Mouse (Mus musculus) hindbrain, postnatal 0 days (tissue): ENCODE data around the gene Serpinf1. TPM values are rescaled to one million over a fixed set of nuclear protein-coding genes. Genes with fewer than 3 reads are reported as not detected.

Experiments used
- ATAC-seq: fragments of 200-750 bp; cut with Nextera tagmentation; 2 replicates; pipeline ENCODE4 v1.8.0; 2017; ENCODE audit warnings: mild to moderate bottlenecking, moderate TSS enrichment, moderate library complexity
- DNase-seq: peaks from one replicate; pipeline ENCODE4 v3.0.0-alpha.2; 2015; ENCODE audit warnings: low spot score
- H3K27ac ChIP-seq: fragments of 300-500 bp; sonication (generic); 2 replicates; pipeline ENCODE4 v1.5.1; 2014; ENCODE audit warnings: mild to moderate bottlenecking
- H3K27me3 ChIP-seq: fragments of 300-500 bp; sonication (generic); 2 replicates; pipeline ENCODE4 v1.6.1; 2014; ENCODE audit warnings: low read length, mixed read lengths; ENCODE audit not compliant: insufficient read depth
- H3K36me3 ChIP-seq: fragments of 300-500 bp; sonication (generic); 2 replicates; pipeline ENCODE4 v1.6.1; 2014; ENCODE audit warnings: low read length, mixed read lengths; ENCODE audit not compliant: insufficient read depth
- H3K4me1 ChIP-seq: fragments of 300-500 bp; sonication (generic); 2 replicates; pipeline ENCODE4 v1.6.1; 2014; ENCODE audit warnings: antibody characterized with exemption, low read length, mixed read lengths; ENCODE audit not compliant: insufficient read depth
- H3K4me2 ChIP-seq: fragments of 300-500 bp; sonication (generic); 2 replicates; pipeline ENCODE4 v1.6.1; 2014; ENCODE audit warnings: low read depth, mild to moderate bottlenecking, low read length, moderate library complexity, mixed read lengths
- H3K4me3 ChIP-seq: fragments of 300-500 bp; sonication (generic); 2 replicates; pipeline ENCODE4 v1.5.1; 2014; ENCODE audit warnings: low read length
- H3K9ac ChIP-seq: fragments of 300-500 bp; sonication (generic); replicated peaks from 2 replicates; pipeline ENCODE4 v1.6.1; 2014; ENCODE audit warnings: mild to moderate bottlenecking, low read length, moderate library complexity, mixed read lengths
- H3K9me3 ChIP-seq: fragments of 300-500 bp; sonication (generic); 2 replicates; pipeline ENCODE4 v1.6.1; 2016; ENCODE audit warnings: low read length, mixed read lengths
- CTCF ChIP-seq: IDR thresholded peaks from 2 replicates; pipeline ENCODE4 v1.5.1; 2016; ENCODE audit warnings: antibody characterized with exemption, control low read depth, low read depth
- WGBS: fragments of 180-500 bp; shearing (Covaris S2); extraction: QIAGEN DNeasy Blood & Tissue Kit; methylation state at CpG from one replicate; pipeline ENCODE4 v1.1.7; 2014; 5-methylcytosine and 5-hydroxymethylcytosine counted together
- polyA plus RNA-seq: library from polyadenylated mRNA; unstranded; fragments of >200 nt; fragmentation: Nextera tagmentation; extraction: Ambion mirVana; gene quantifications from 2 replicates; pipeline ENCODE4 v1.2.1, GENCODE M21; 2015
- total RNA-seq: library from RNA; depleted of rRNA; stranded (reverse); fragments of >200 nt; gene quantifications from 2 replicates; pipeline ENCODE4 v1.2.3, GENCODE M21; 2014

Gene Serpinf1
- total and polyA plus RNA-seq, 2 experiments from 2014 or later: 47.1 to 57.6 TPM

DNA sequence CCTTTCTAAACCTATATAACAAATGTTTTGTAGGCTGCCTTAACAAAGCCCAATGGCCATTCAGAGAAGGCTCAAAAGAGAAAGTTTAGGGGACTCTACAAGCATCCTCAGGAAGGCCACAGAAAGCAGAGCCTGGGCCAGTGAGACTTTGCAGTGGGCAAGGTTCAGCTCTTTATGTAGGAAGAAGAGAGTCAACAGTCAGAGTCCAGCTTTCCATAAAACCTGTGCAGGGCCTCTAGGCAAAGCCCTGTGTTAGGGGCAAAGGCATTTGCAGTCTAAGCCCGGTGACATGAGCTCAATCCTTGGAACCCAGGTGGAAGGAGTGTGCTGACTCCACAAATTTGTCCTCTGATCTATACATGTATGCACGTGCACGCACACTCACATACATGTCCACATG is 2.0 kb upstream of the Serpinf1 start:
- TF ChIP-seq CTCF: no peak
- H3K36me3 ChIP-seq: no peaks in the 10 kb centered on the region
- DNase-seq (no peak), ATAC-seq (no peak)
- no peak overlapping the region for H3K27ac ChIP-seq
- no peaks in the 10 kb centered on the region for H3K9me3 ChIP-seq
- WGBS: 91% methylated on average over 3 of the region's 3 CpGs
- H3K4me2 ChIP-seq: no peak overlapping the region
- H3K27me3 ChIP-seq: no peaks in the 10 kb centered on the region
- H3K4me1 ChIP-seq: no peaks in the 10 kb centered on the region
- H3K9ac ChIP-seq: no peak overlapping the region
- no peak overlapping the region for H3K4me3 ChIP-seq

DNA sequence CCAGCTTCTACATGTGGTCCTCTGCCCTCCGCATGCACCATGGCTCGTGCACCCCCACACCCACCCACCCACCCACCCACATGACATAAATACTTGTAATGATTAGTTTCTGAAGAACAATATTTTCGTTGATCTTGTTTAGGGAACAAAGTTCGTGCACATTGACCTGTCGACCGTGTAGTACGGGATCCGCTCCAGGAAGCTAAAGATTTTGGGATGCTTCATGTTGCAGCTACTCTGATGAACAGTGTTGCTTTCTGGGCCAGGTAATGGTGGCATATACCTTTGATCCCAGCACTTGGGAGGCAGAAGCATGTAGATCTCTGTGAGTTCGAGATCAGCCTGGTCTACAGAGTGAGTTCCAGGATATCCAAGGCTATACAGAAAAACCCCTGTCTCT is 1.5 kb upstream of the Serpinf1 start:
- no peak for TF ChIP-seq CTCF
- no peak overlapping the region for H3K27ac ChIP-seq
- no peaks in the 10 kb centered on the region for H3K4me1 ChIP-seq
- no peak overlapping the region for H3K4me3 ChIP-seq
- DNase-seq: no peak
- no peaks in the 10 kb centered on the region for H3K9me3 ChIP-seq
- no peak overlapping the region for H3K9ac ChIP-seq
- 89% methylated on average over 9 of the region's 9 CpGs for WGBS
- H3K36me3 ChIP-seq: no peaks in the 10 kb centered on the region
- no peaks in the 10 kb centered on the region for H3K27me3 ChIP-seq
- no peak for ATAC-seq
- H3K4me2 ChIP-seq: no peak overlapping the region

DNA sequence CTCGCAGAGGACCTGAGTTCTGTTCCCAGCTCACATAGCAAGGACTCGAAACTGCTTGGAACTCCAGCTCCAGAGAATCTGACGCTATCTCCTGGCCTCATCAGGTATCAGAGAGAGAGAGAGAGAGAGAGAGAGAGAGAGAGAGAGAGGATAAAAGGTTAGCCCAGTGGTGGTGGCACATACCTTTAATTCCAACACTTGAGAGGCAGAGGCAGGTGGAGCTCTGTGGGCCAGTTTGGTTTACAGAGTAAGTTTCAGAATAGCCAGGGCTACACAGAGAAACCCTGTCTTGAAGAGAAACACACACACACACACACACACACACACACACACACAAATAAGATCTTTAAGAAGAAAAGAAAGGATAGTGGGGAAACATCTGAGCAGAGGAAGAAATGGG is 590 bp upstream of the Serpinf1 start:
- 85% methylated on average over 3 of the region's 3 CpGs for WGBS
- ATAC-seq: no peak

DNA sequence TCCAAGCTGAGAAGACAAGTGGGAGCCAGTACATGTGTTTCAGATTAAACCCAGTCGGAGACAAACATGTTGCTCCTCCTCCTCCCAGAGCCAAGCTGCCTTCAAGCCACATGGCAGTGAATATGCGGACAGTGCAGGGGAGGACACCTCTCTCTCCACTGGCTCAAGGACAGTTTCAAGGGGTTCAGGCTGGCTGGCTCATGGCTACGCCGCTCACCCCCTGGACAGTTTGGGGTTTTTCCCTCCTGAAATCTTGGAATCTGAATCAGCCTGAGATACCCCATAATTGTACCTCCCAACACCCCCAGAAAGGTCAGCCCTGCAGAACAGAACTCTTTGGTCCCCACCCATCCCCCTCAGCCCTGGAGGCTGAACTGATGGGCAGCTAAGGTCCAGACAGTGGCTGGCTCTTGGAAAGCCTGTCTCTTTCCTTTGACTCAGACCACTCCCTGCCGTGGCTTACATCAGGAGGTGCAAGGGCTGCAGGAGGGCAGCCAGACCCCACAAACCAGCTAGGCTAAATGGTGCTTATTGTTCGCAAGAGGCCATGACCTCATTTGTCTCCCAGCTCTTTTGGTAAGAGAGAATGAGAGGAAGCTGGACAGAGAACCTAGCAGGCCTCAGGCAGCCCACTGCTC is 1.0 kb downstream of the Serpinf1 start:
- WGBS: 46% methylated on average over 6 of the region's 6 CpGs
- H3K27me3 ChIP-seq: no peaks in the 10 kb centered on the region
- ATAC-seq (no peak), DNase-seq (no peak)
- no peaks in the 10 kb centered on the region for H3K9me3 ChIP-seq
- no peak overlapping the region for H3K4me2 ChIP-seq
- H3K4me3 ChIP-seq: no peak overlapping the region
- H3K9ac ChIP-seq: no peak overlapping the region
- H3K4me1 ChIP-seq: no peaks in the 10 kb centered on the region
- no peak for TF ChIP-seq CTCF
- H3K27ac ChIP-seq: no peak overlapping the region
- H3K36me3 ChIP-seq: no peaks in the 10 kb centered on the region

More for the DNA sequence above, 590 bp upstream of the Serpinf1 start:
- H3K27ac ChIP-seq: no peak overlapping the region
- no peak for DNase-seq
- no peak for TF ChIP-seq CTCF
- H3K9ac ChIP-seq: no peak overlapping the region
- no peak overlapping the region for H3K4me3 ChIP-seq
- no peaks in the 10 kb centered on the region for H3K36me3 ChIP-seq
- H3K4me2 ChIP-seq: no peak overlapping the region
- H3K27me3 ChIP-seq: no peaks in the 10 kb centered on the region
- no peaks in the 10 kb centered on the region for H3K4me1 ChIP-seq
- no peaks in the 10 kb centered on the region for H3K9me3 ChIP-seq

DNA sequence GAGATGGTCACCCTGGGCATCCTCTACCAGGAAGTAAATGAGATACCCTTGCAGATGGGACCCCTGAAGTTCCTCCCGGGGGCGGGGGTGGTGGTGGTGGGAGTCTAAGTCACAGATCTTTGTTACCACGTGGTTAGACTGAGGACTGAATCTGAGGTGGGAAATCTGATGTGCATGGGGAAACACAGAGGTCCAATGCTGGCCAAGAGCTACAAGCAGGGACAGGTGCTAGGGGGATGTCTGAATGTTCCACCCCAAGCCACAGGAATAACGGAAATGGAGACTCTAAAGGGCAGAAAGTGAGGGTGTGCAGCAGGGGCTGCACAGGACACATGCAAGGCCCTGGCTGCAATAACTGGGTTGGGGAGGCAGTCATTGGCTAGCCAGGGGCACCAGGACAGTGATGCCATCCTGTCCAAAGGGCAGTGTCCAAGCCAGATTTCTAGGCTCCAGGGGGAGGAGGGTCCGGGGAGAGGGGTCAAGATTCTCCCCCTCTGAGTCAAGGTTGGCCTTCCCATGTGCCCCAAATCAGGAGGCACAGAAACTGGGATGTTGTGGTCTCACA is 1.6 kb downstream of the Serpinf1 start:
- ATAC-seq: no peak
- Histone ChIP-seq H3K4me2 (no peak overlapping the region), H3K4me3 (no peak overlapping the region), H3K36me3 (no peaks in the 10 kb centered on the region), H3K27me3 (no peaks in the 10 kb centered on the region), H3K9ac (no peak overlapping the region), H3K27ac (no peak overlapping the region), H3K4me1 (no peaks in the 10 kb centered on the region), H3K9me3 (no peaks in the 10 kb centered on the region)
- 80% methylated on average over 5 of the region's 5 CpGs for WGBS
- no peak for DNase-seq
- no peak for TF ChIP-seq CTCF

DNA sequence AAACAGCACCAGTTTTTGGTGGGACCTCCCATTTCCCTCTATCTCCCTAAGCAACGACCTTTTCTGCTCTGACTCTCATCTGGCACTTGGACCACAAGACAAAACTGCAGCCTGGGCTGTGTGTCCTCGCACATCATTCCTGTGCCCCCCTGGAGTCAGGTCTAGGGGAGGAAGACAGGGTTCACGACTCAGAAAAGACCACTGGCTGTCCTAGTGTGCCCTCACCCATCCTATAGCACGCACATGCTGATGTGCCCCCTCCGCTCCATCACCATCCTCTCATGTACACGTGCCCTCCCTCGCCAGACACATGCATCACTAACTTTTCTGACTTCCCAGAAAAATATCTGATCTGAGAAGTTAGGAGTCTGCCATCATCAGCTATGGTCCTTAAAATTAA is 2.5 kb downstream of the Serpinf1 start:
- 82% methylated on average over 7 of the region's 7 CpGs for WGBS
- H3K27me3 ChIP-seq: no peaks in the 10 kb centered on the region
- no peaks in the 10 kb centered on the region for H3K9me3 ChIP-seq
- no peak overlapping the region for H3K4me2 ChIP-seq
- DNase-seq: no peak
- H3K36me3 ChIP-seq: no peaks in the 10 kb centered on the region
- no peak for ATAC-seq
- no peak overlapping the region for H3K27ac ChIP-seq
- no peaks in the 10 kb centered on the region for H3K4me1 ChIP-seq
- no peak overlapping the region for H3K4me3 ChIP-seq
- no peak overlapping the region for H3K9ac ChIP-seq
- no peak for TF ChIP-seq CTCF

DNA sequence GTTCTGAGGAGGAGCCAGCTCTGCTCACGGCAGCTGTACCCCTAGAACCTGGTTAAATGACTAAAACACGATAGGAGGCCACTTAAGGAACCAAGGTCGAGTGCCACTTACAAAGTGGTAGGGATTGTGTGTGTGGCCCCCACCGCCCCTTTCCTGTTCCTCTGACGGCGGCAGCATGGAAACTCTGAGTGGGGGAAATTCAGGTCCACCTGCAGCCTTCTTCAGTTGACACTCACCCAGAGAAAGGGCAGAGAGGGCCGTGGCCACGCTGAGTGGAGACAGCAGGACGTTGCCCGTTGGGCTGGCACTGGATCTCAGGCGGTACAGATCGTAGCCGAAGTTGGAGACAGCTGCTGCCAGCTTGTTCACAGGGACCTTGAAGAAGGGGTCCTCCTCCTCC is 6.5 kb downstream of the Serpinf1 start:
- WGBS: 84% methylated on average over 13 of the region's 13 CpGs
- Histone ChIP-seq H3K4me3 (no peak overlapping the region), H3K27ac (no peak overlapping the region), H3K9me3 (no peaks in the 10 kb centered on the region), H3K4me1 (no peaks in the 10 kb centered on the region), H3K4me2 (no peak overlapping the region), H3K36me3 (no peaks in the 10 kb centered on the region), H3K27me3 (no peaks in the 10 kb centered on the region), H3K9ac (no peak overlapping the region)
- no peak for TF ChIP-seq CTCF
- DNase-seq (no peak), ATAC-seq (no peak)
